Mouse (Mus musculus) forebrain, embryonic 10.5 days (tissue): ENCODE measurements around the gene Rbpjl. TPM values are rescaled to one million over a fixed set of nuclear protein-coding genes. Genes with fewer than 3 reads are reported as not detected.

Experiments used
- DNase-seq: peaks from one replicate; pipeline ENCODE4 v3.0.0-alpha.2; 2017; ENCODE audit warnings: low spot score; ENCODE audit errors: extremely low spot score
- H3K27ac ChIP-seq: fragments of 300-500 bp; sonication (generic); 2 replicates; pipeline ENCODE4 v1.5.1; 2016; ENCODE audit warnings: mild to moderate bottlenecking
- H3K27me3 ChIP-seq: fragments of 300-500 bp; sonication (generic); 2 replicates; pipeline ENCODE4 v1.6.1; 2016; ENCODE audit warnings: mild to moderate bottlenecking; ENCODE audit not compliant: poor library complexity, severe bottlenecking
- H3K36me3 ChIP-seq: fragments of 300-500 bp; sonication (generic); replicated peaks from 2 replicates; pipeline ENCODE4 v1.6.1; 2016; ENCODE audit warnings: mild to moderate bottlenecking, moderate library complexity
- H3K4me1 ChIP-seq: fragments of 300-500 bp; sonication (generic); 2 replicates; pipeline ENCODE4 v1.6.1; 2016
- H3K4me3 ChIP-seq: fragments of 300-500 bp; sonication (generic); 2 replicates; pipeline ENCODE4 v1.5.1; 2016; ENCODE audit warnings: mild to moderate bottlenecking, moderate library complexity
- H3K9me3 ChIP-seq: fragments of 300-500 bp; sonication (generic); 2 replicates; pipeline ENCODE4 v1.6.1; 2016; ENCODE audit warnings: mild to moderate bottlenecking, moderate library complexity
- WGBS: fragments of 180-500 bp; shearing (Covaris S2); methylation state at CpG from one replicate; pipeline ENCODE4 v1.1.7; 2016; 5-methylcytosine and 5-hydroxymethylcytosine counted together
- microRNA-seq: library from miRNA; unstranded; fragments of <30 nt; microRNA quantifications from one replicate; pipeline ENCODE4, GENCODE M21; 2017
- polyA plus RNA-seq: library from polyadenylated mRNA; unstranded; fragments of >200 nt; fragmentation: Nextera tagmentation; extraction: Ambion mirVana; gene quantifications from 2 replicates; pipeline ENCODE4 v1.2.1, GENCODE M21; 2016

Rbpjl gene
- polyA plus RNA-seq, 1 experiment from 2014 or later: not detected

GRCm38 (mm10) chr2:164456413-164456812 lies 53.5 kb downstream of the Rbpjl start:
- H3K4me3 ChIP-seq: peak overlapping the region; percentile 34; the same call in 1 of the 2 replicates
- peaks cover 3% of the 10 kb centered on the region; the same call in 1 of the 2 replicates for H3K27me3 ChIP-seq
- peak overlapping the region; percentile 81 for H3K27ac ChIP-seq
- no peak for DNase-seq
- no peaks in the 10 kb centered on the region for H3K36me3 ChIP-seq
- H3K4me1 ChIP-seq: peaks cover 35% of the 10 kb centered on the region
- WGBS: 84% methylated on average over 1 of the region's 1 CpGs
- H3K9me3 ChIP-seq: no peaks in the 10 kb centered on the region

GRCm38 (mm10) chr2:164456864-164457300 lies 53.9 kb downstream of the Rbpjl start, which contains the start of gene Sys1:
Gene Sys1 (plus strand): TSS chr2:164456964.
- WGBS: 3% methylated on average over 7 of the region's 7 CpGs
- peak within 1 kb of the TSS; percentile 34 for H3K4me3 ChIP-seq
- DNase-seq: no peak
- H3K27ac ChIP-seq: peak within 1 kb of the TSS; percentile 81
- H3K4me1 ChIP-seq: peaks cover 37% of the 10 kb centered on the region
- H3K36me3 ChIP-seq: no peaks in the 10 kb centered on the region
- no peaks in the 10 kb centered on the region for H3K9me3 ChIP-seq
- H3K27me3 ChIP-seq: peaks cover 3% of the 10 kb centered on the region; the same call in 1 of the 2 replicates

- peak overlapping the region; percentile 81 for H3K27ac ChIP-seq
Measured at GRCm38 (mm10) chr2:164457942-164458341, 55.0 kb downstream of the Rbpjl start.

GRCm38 (mm10) chr2:164458535-164458934 lies 55.6 kb downstream of the Rbpjl start:
- DNase-seq: no peak
- peaks cover 3% of the 10 kb centered on the region; the same call in 1 of the 2 replicates for H3K27me3 ChIP-seq
- WGBS: 89% methylated on average over 8 of the region's 8 CpGs

More at GRCm38 (mm10) chr2:164457942-164458341, 55.0 kb downstream of the Rbpjl start:
- Histone ChIP-seq H3K4me1 (peaks cover 39% of the 10 kb centered on the region), H3K9me3 (no peaks in the 10 kb centered on the region), H3K4me3 (no peak overlapping the region), H3K27me3 (peaks cover 3% of the 10 kb centered on the region; the same call in 1 of the 2 replicates), H3K36me3 (peaks cover under 1% of the 10 kb centered on the region)
- DNase-seq: no peak
- WGBS: 76% methylated on average over 7 of the region's 7 CpGs

GRCm38 (mm10) chr2:164460745-164461551 lies 58.0 kb downstream of the Rbpjl start, which contains the start of gene Gm20458:
Gene Gm20458 (plus strand): TSS chr2:164460967.
- peaks cover 39% of the 10 kb centered on the region for H3K4me1 ChIP-seq
- no peaks in the 10 kb centered on the region for H3K27me3 ChIP-seq
- peaks cover 31% of the 10 kb centered on the region for H3K36me3 ChIP-seq
- H3K4me3 ChIP-seq: peak within 1 kb of the TSS; percentile 90
- under 1% methylated on average over 73 of the region's 79 CpGs for WGBS
- DNase-seq: peak; percentile 97
- no peaks in the 10 kb centered on the region for H3K9me3 ChIP-seq
- peak within 1 kb of the TSS; percentile 93 for H3K27ac ChIP-seq

More at GRCm38 (mm10) chr2:164458535-164458934, 55.6 kb downstream of the Rbpjl start:
- H3K27ac ChIP-seq: no peak overlapping the region
- peaks cover 7% of the 10 kb centered on the region for H3K36me3 ChIP-seq
- H3K4me1 ChIP-seq: peaks cover 43% of the 10 kb centered on the region
- no peaks in the 10 kb centered on the region for H3K9me3 ChIP-seq
- no peak overlapping the region for H3K4me3 ChIP-seq

Small RNAs within 50 kb of the gene (microRNA-seq; reads per million reads assigned to microRNA genes)
- gene Mir7678: not detected

Other genes with a start within 250 kb of the Rbpjl start
- gene Kcns1, start 232.0 kb upstream of the Rbpjl start, polyA plus RNA-seq: not detected in 2 replicates
- gene Wfdc5, start 220.4 kb upstream of the Rbpjl start, polyA plus RNA-seq: not detected in 2 replicates
- not detected in 2 replicates for gene Wfdc12, start 212.5 kb upstream of the Rbpjl start, polyA plus RNA-seq
- not detected in 2 replicates for gene Wfdc15a, start 203.0 kb upstream of the Rbpjl start, polyA plus RNA-seq
- not detected in 2 replicates for gene Wfdc15b, start 181.5 kb upstream of the Rbpjl start, polyA plus RNA-seq
- not detected in 2 replicates for gene Svs2, start 164.7 kb upstream of the Rbpjl start, polyA plus RNA-seq
- not detected in 2 replicates for gene Svs3b, start 146.5 kb upstream of the Rbpjl start, polyA plus RNA-seq
- not detected in 2 replicates for gene Svs4, start 124.7 kb upstream of the Rbpjl start, polyA plus RNA-seq
- not detected in 2 replicates for gene Svs3a, start 113.9 kb upstream of the Rbpjl start, polyA plus RNA-seq
- not detected in 2 replicates for gene Svs6, start 86.4 kb upstream of the Rbpjl start, polyA plus RNA-seq
- not detected in 2 replicates for gene Svs5, start 70.4 kb upstream of the Rbpjl start, polyA plus RNA-seq
- 0.22 and 0.36 TPM in 2 replicates for gene Slpi, start 14.0 kb upstream of the Rbpjl start, polyA plus RNA-seq
- not detected in 2 replicates for gene Matn4, start 2.0 kb downstream of the Rbpjl start, polyA plus RNA-seq
- gene Sdc4, start 40.7 kb downstream of the Rbpjl start, polyA plus RNA-seq: 19.6 and 22.7 TPM in 2 replicates
- gene Sys1, start 53.8 kb downstream of the Rbpjl start, polyA plus RNA-seq: 57.9 and 59.5 TPM in 2 replicates
- 2.0 and 3.0 TPM in 2 replicates for gene Gm20458, start 57.8 kb downstream of the Rbpjl start, polyA plus RNA-seq
- not detected in 2 replicates for gene Trp53tg5, start 70.6 kb downstream of the Rbpjl start, polyA plus RNA-seq
- gene Dbndd2, start 83.0 kb downstream of the Rbpjl start, polyA plus RNA-seq: 3.1 and 4.8 TPM in 2 replicates
- gene Pigt, start 94.4 kb downstream of the Rbpjl start, polyA plus RNA-seq: 38.5 and 42.0 TPM in 2 replicates
- 57.8 and 71.3 TPM in 2 replicates for gene Wfdc2, start 159.3 kb downstream of the Rbpjl start, polyA plus RNA-seq
- not detected in 2 replicates for gene Spint3, start 170.3 kb downstream of the Rbpjl start, polyA plus RNA-seq
- gene Wfdc6a, start 182.3 kb downstream of the Rbpjl start, polyA plus RNA-seq: not detected in 2 replicates
- gene Eppin, start 190.5 kb downstream of the Rbpjl start, polyA plus RNA-seq: not detected in 2 replicates
- not detected in 2 replicates for gene Wfdc6b, start 210.4 kb downstream of the Rbpjl start, polyA plus RNA-seq
- gene Wfdc8, start 210.5 kb downstream of the Rbpjl start, polyA plus RNA-seq: not detected in 2 replicates
- gene Wfdc16, start 235.7 kb downstream of the Rbpjl start, polyA plus RNA-seq: not detected in 2 replicates